Mouse (Mus musculus) spleen, adult 2 months (tissue): ENCODE data around the gene Agap1. TPM values are rescaled to one million over a fixed set of nuclear protein-coding genes. Genes with fewer than 3 reads are reported as not detected.

Source experiments
- DNase-seq, 2 experiments: peaks; one replicate each; pipeline versions ENCODE4 v3.0.0 to v3.0.0-alpha.2; 2012 to 2021; ENCODE audit warnings: low spot score in 2 of 2, low read depth in 1 of 2
- H3K27ac ChIP-seq: fragments of 200-500 bp; 2 replicates; pipeline ENCODE4 v1.5.1; 2012; ENCODE audit warnings: low read length, inconsistent platforms; ENCODE audit not compliant: insufficient read depth
- H3K27me3 ChIP-seq: fragments of 200-500 bp; 2 replicates; pipeline ENCODE4 v1.6.1; 2012; ENCODE audit warnings: mild to moderate bottlenecking, moderate library complexity, low read length, inconsistent platforms; ENCODE audit not compliant: control insufficient read depth, insufficient read depth
- H3K36me3 ChIP-seq: fragments of 200-500 bp; 2 replicates; pipeline ENCODE4 v1.6.1; 2012; ENCODE audit warnings: mild to moderate bottlenecking, low read length, inconsistent platforms; ENCODE audit not compliant: control insufficient read depth, insufficient read depth
- H3K4me1 ChIP-seq: fragments of 200-500 bp; 2 replicates; pipeline ENCODE4 v1.6.1; 2011; ENCODE audit warnings: inconsistent platforms; ENCODE audit not compliant: control insufficient read depth, insufficient read depth, insufficient read length
- H3K4me3 ChIP-seq: fragments of 200-500 bp; 2 replicates; pipeline ENCODE4 v1.5.1; 2011; ENCODE audit warnings: mild to moderate bottlenecking, inconsistent platforms; ENCODE audit not compliant: insufficient read depth, insufficient read length; ENCODE audit errors: extremely low read depth
- CTCF ChIP-seq: fragments of 200-500 bp; IDR thresholded peaks from 2 replicates; pipeline ENCODE4 v1.5.1; 2011; ENCODE audit warnings: mild to moderate bottlenecking, inconsistent platforms; ENCODE audit not compliant: insufficient read depth, insufficient read length, insufficient replicate concordance; ENCODE audit errors: extremely low read depth
- POLR2A ChIP-seq: fragments of 200-500 bp; IDR thresholded peaks from 2 replicates; pipeline ENCODE4 v1.6.1; 2011; ENCODE audit warnings: low read depth, low read length, inconsistent platforms
- WGBS: fragments of 180-500 bp; shearing (Covaris S2); methylation state at CpG from one replicate; pipeline ENCODE4 v1.1.7; 2018; 5-methylcytosine and 5-hydroxymethylcytosine counted together
- polyA plus RNA-seq: library from polyadenylated mRNA; depleted of rRNA; stranded (reverse); fragments of >200 nt; gene quantifications from 2 replicates; pipeline ENCODE4 v1.2.3, GENCODE M21; 2012

The Agap1 gene
- polyA plus RNA-seq, 1 experiment, result 6.7 TPM

DNA sequence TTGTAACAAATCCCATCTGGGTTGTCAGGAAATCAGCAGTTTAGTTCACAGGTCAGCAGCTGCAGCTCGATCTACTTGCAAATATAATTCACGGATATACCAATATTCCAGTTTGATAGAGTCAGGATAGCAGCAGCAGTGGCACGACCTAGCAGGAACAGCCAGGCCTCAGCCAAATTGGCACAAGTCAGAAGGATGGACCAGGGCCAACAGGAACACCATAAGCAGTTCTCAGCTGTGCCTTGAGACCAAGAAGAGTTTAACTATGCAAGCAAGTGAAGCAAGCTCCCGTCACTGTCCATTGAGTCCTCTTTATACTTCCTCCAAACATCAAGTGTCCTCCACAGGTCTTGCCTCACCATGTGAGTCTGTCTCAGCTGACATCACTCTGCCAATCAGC is 33.2 kb upstream of the Agap1 start:
- no peak for DNase-seq
- TF ChIP-seq CTCF (no peak), POLR2A (no peak)

GRCm38 (mm10) chr1:89424563-89424962 is 30.0 kb upstream of the Agap1 start:
- WGBS, result 80% methylated on average over 6 of the region's 6 CpGs
- Histone ChIP-seq H3K36me3 (no peaks in the 10 kb centered on the region), H3K27me3 (no peaks in the 10 kb centered on the region), H3K4me1 (no peaks in the 10 kb centered on the region; the same call in 1 of the 2 replicates), H3K27ac (no peak overlapping the region), H3K4me3 (no peak overlapping the region)
- no peak for DNase-seq
- TF ChIP-seq CTCF, result no peak
- no peak for TF ChIP-seq POLR2A

More for the DNA sequence above, 33.2 kb upstream of the Agap1 start:
- no peaks in the 10 kb centered on the region for H3K27me3 ChIP-seq
- H3K36me3 ChIP-seq, result no peaks in the 10 kb centered on the region
- no peak overlapping the region for H3K4me3 ChIP-seq
- no peak overlapping the region for H3K27ac ChIP-seq
- H3K4me1 ChIP-seq, result no peaks in the 10 kb centered on the region; the same call in 1 of the 2 replicates
- 72% methylated on average over 4 of the region's 4 CpGs for WGBS

GRCm38 (mm10) chr1:89426137-89426536 is 28.5 kb upstream of the Agap1 start:
- Histone ChIP-seq H3K36me3 (no peaks in the 10 kb centered on the region), H3K4me3 (no peak overlapping the region), H3K4me1 (no peaks in the 10 kb centered on the region; the same call in 1 of the 2 replicates), H3K27ac (no peak overlapping the region), H3K27me3 (no peaks in the 10 kb centered on the region)
- no peak for DNase-seq
- WGBS, result 70% methylated on average over 8 of the region's 8 CpGs
- TF ChIP-seq POLR2A (no peak), CTCF (no peak)

DNA sequence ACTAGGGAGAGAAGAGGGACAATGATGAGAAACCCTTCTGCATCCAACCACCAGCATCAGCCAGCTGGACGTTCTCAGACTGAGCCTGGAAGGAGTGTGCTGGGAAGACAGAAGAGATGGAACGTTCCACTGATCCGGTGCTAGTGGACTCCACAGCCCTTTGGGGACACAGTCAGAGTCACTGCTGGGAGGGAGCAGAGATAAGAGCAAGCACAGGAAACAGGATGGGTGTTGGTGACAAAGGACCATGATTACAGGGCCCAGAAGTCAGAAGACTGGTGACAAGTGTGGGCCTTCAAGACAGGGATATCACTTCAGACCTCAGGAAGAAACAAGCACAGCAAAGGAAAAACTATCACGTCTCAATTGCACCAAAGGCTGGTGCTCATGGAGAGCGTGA is 25.9 kb upstream of the Agap1 start:
- no peak for DNase-seq
- TF ChIP-seq CTCF (no peak), POLR2A (no peak)
- Histone ChIP-seq H3K4me3 (no peak overlapping the region), H3K27me3 (no peaks in the 10 kb centered on the region), H3K27ac (no peak overlapping the region), H3K36me3 (no peaks in the 10 kb centered on the region), H3K4me1 (no peaks in the 10 kb centered on the region; the same call in 1 of the 2 replicates)
- 63% methylated on average over 5 of the region's 5 CpGs for WGBS

- no peak overlapping the region for H3K4me3 ChIP-seq
- TF ChIP-seq POLR2A (no peak), CTCF (no peak)
- H3K4me1 ChIP-seq, result no peaks in the 10 kb centered on the region
- no peak for DNase-seq
- WGBS, result 87% methylated on average over 11 of the region's 11 CpGs
- no peaks in the 10 kb centered on the region for H3K36me3 ChIP-seq
- H3K27ac ChIP-seq, result no peak overlapping the region
- no peaks in the 10 kb centered on the region for H3K27me3 ChIP-seq
These were observed 24.5 kb upstream of the Agap1 start for GRCm38 (mm10) chr1:89429946-89430640.

DNA sequence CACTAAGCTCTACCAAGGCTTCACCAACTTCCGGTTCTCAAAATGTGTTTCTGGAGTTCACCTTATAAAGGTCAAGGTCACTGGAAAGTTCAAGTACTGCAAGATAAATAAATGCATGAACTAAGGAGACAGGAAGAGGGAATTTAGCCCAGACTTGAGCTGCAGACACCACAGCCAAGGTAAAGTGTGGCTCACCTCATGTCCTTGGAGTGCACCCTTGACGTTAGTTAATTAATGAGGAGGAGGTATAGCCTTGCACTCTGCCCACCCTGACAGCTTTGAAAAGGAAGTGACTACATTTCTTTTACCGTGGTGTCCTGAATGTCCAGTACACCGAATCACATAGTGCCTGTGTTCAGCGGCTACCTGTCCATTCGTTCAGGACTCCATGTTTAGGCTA is 15.3 kb upstream of the Agap1 start:
- no peaks in the 10 kb centered on the region for H3K36me3 ChIP-seq
- no peak overlapping the region for H3K4me3 ChIP-seq
- H3K4me1 ChIP-seq, result no peaks in the 10 kb centered on the region
- no peak for DNase-seq
- H3K27me3 ChIP-seq, result no peaks in the 10 kb centered on the region
- TF ChIP-seq POLR2A, result no peak
- no peak for TF ChIP-seq CTCF
- H3K27ac ChIP-seq, result no peak overlapping the region
- WGBS, result 70% methylated on average over 6 of the region's 6 CpGs

DNA sequence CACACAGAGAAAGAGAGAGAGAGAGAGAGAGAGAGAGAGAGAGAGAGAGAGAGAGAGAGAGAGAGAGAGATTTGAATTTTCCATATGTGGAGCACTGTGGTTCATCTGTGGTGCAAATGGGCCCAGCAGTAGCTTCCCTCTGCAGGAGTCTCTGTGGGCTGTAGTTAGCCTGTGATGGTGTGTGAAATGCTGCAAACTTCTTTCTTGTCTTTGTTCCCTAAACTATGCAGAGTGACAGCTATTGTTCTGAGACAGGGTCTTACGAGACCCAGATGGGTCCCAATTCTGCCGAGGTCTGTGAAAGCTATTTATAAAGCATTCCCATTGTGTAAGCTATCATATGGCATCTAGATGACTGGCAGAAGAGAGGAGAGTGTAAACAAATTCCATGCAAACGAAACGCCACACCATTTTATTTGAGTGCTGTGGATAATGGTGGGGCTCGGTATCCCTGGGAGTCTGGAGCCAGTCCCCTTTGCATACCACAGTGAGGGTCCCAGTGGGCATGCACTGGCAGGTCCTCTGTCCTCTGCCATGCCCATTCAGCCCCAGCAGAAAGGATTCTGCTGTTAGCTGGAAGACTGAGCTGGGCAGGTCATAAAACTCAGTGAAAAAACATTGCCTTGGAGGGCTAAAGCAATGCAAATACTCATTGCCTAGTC is 13.2 kb upstream of the Agap1 start:
- TF ChIP-seq POLR2A (no peak), CTCF (no peak)
- DNase-seq, result no peak
- H3K27ac ChIP-seq, result no peak overlapping the region
- WGBS, result 78% methylated on average over 5 of the region's 5 CpGs
- H3K36me3 ChIP-seq, result no peaks in the 10 kb centered on the region
- no peaks in the 10 kb centered on the region for H3K27me3 ChIP-seq
- H3K4me3 ChIP-seq, result no peak overlapping the region
- H3K4me1 ChIP-seq, result no peaks in the 10 kb centered on the region
